Mouse (Mus musculus): Measurements from ENCODE around the gene Hmgn2. TPM values are rescaled to one million over a fixed set of nuclear protein-coding genes. Genes with fewer than 3 reads are reported as not detected.

Hmgn2 gene
- total and polyA plus RNA-seq, 3 experiments = 125 to 230 (median 186) TPM

DNA sequence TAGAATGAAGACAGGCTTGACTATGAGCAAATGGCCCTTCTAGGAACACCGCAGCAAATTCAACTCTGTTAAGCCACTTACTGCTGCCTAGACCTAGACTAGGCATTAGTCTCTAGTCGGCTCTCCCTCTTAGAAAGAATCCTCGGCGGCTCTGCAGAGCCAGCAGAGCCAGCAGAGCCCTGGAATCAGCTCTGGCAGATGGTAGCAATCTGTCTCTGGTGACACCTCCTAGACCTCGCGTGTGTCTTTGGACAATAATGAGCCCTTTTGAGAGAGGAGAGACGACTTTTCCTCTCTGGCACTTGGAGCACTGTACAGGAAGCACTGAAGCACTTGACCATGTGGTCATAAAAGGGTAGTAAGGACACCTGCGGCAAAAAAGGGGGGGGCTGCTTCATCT is 3.3 kb upstream of the Hmgn2 start:
- H3K9me3 ChIP-seq (replicated peaks; ENCODE audit: insufficient read depth, low read length) = no peaks in the 10 kb centered on the region
- no peaks in the 10 kb centered on the region for H3K27me3 ChIP-seq (ENCODE audit: control insufficient read depth in 1 of 2, insufficient read depth in 2 of 2, low read length in 2 of 2)
- H3K4me1 ChIP-seq (ENCODE audit: control insufficient read depth in 1 of 2, insufficient read depth in 2 of 2, low read length in 2 of 2) = peaks cover 0 to 1% of the 10 kb centered on the region in 2 experiments; a peak in 1 of 4 replicates
- TF ChIP-seq GATA1 (IDR thresholded peaks at IDR 0.05; ENCODE audit: low read depth, low read length) (no peak), BHLHE40 (IDR thresholded peaks at IDR 0.05; ENCODE audit: borderline replicate concordance, low read depth, low read length) (no peak), UBTF (IDR thresholded peaks at IDR 0.05; ENCODE audit: borderline replicate concordance, insufficient read depth, low read depth, low read length) (no peak), MAFK (IDR thresholded peaks at IDR 0.05; ENCODE audit: borderline replicate concordance, low read depth, low read length) (no peak), ELF1 (IDR thresholded peaks at IDR 0.05; ENCODE audit: low read depth, low read length) (no peak)
- DNase-seq (ENCODE audit: low read depth, low spot score) = no peak
- 0 out of 4 replicates have a peak, but pooled peaks cover 0 to under 1% of the 10 kb centered on the region in 2 experiments for H3K36me3 ChIP-seq (ENCODE audit: control insufficient read depth in 1 of 2, insufficient read depth in 2 of 2, low read length in 2 of 2)
- no peak overlapping the region for H3K9ac ChIP-seq (ENCODE audit: control insufficient read depth, low read depth, low read length, poor library complexity, severe bottlenecking)
- H3K27ac ChIP-seq (ENCODE audit: control insufficient read depth, low read depth, low read length) = no peak overlapping the region
- no peak overlapping the region for H3K4me3 ChIP-seq (ENCODE audit: control insufficient read depth in 1 of 2, insufficient read depth in 1 of 2, low read depth in 2 of 2, low read length in 2 of 2)
- peaks cover 6% of the 10 kb centered on the region for H3K79me2 ChIP-seq (ENCODE audit: control insufficient read depth, insufficient read depth, low read length, poor library complexity)

GRCm38 (mm10) chr4:133970876-133971275 is 2.4 kb upstream of the Hmgn2 start:
- H3K4me3 ChIP-seq (ENCODE audit: control insufficient read depth in 1 of 2, insufficient read depth in 1 of 2, low read depth in 2 of 2, low read length in 2 of 2) = no peak overlapping the region
- H3K9ac ChIP-seq (ENCODE audit: control insufficient read depth, low read depth, low read length, poor library complexity, severe bottlenecking) = no peak overlapping the region
- H3K27ac ChIP-seq (ENCODE audit: control insufficient read depth, low read depth, low read length) = no peak overlapping the region
- DNase-seq (ENCODE audit: low read depth, low spot score) = no peak
- peaks cover 11% of the 10 kb centered on the region for H3K79me2 ChIP-seq (ENCODE audit: control insufficient read depth, insufficient read depth, low read length, poor library complexity)
- H3K4me1 ChIP-seq (ENCODE audit: control insufficient read depth in 1 of 2, insufficient read depth in 2 of 2, low read length in 2 of 2) = peaks cover 0 to 8% of the 10 kb centered on the region in 2 experiments; a peak in 1 of 4 replicates
- H3K27me3 ChIP-seq (ENCODE audit: control insufficient read depth in 1 of 2, insufficient read depth in 2 of 2, low read length in 2 of 2) = no peaks in the 10 kb centered on the region
- TF ChIP-seq MEF2A (IDR thresholded peaks at IDR 0.05; ENCODE audit: extremely low read depth, insufficient replicate concordance, low read depth, low read length, poor library complexity, severe bottlenecking) (no peak), USF2 (IDR thresholded peaks at IDR 0.05; ENCODE audit: borderline replicate concordance in 1 of 2, insufficient read depth in 1 of 2, low read depth in 1 of 2, low read length in 2 of 2) (no peak), TCF12 (IDR thresholded peaks at IDR 0.05; ENCODE audit: low read depth, low read length) (no peak), MAFK (IDR thresholded peaks at IDR 0.05; ENCODE audit: borderline replicate concordance, low read depth, low read length) (no peak), ELF1 (IDR thresholded peaks at IDR 0.05; ENCODE audit: low read depth, low read length) (no peak), MAX (IDR thresholded peaks at IDR 0.05; ENCODE audit: low read length) (no peak), CTCF (IDR thresholded peaks at IDR 0.05 in 2 of 3, conservative IDR thresholded peaks at IDR 0.05 in 1 of 3; ENCODE audit: control insufficient read depth in 1 of 3, insufficient read depth in 1 of 3, low read depth in 2 of 3, low read length in 3 of 3, poor library complexity in 1 of 3, severe bottlenecking in 1 of 3) (no peak), SMC3 (IDR thresholded peaks at IDR 0.05; ENCODE audit: low read depth, low read length) (no peak)
- H3K9me3 ChIP-seq (replicated peaks; ENCODE audit: insufficient read depth, low read length) = no peaks in the 10 kb centered on the region
- H3K36me3 ChIP-seq (ENCODE audit: control insufficient read depth in 1 of 2, insufficient read depth in 2 of 2, low read length in 2 of 2) = peaks cover 3 to 9% of the 10 kb centered on the region in 2 experiments; a peak in 3 of 4 replicates

- Histone ChIP-seq H3K36me3 (ENCODE audit: control insufficient read depth in 1 of 2, insufficient read depth in 2 of 2, low read length in 2 of 2) (peaks cover 5 to 14% of the 10 kb centered on the region in 2 experiments; a peak in 3 of 4 replicates), H3K9ac (ENCODE audit: control insufficient read depth, low read depth, low read length, poor library complexity, severe bottlenecking) (no peak overlapping the region), H3K27ac (ENCODE audit: control insufficient read depth, low read depth, low read length) (no peak overlapping the region), H3K4me1 (ENCODE audit: control insufficient read depth in 1 of 2, insufficient read depth in 2 of 2, low read length in 2 of 2) (peaks cover 0 to 8% of the 10 kb centered on the region in 2 experiments; a peak in 1 of 4 replicates), H3K4me3 (ENCODE audit: control insufficient read depth in 1 of 2, insufficient read depth in 1 of 2, low read depth in 2 of 2, low read length in 2 of 2) (no peak overlapping the region), H3K9me3 (replicated peaks; ENCODE audit: insufficient read depth, low read length) (no peaks in the 10 kb centered on the region), H3K27me3 (ENCODE audit: control insufficient read depth in 1 of 2, insufficient read depth in 2 of 2, low read length in 2 of 2) (no peaks in the 10 kb centered on the region), H3K79me2 (ENCODE audit: control insufficient read depth, insufficient read depth, low read length, poor library complexity) (peaks cover 11% of the 10 kb centered on the region)
- TF ChIP-seq POLR2AphosphoS5 (IDR thresholded peaks at IDR 0.05; ENCODE audit: borderline replicate concordance, low read depth, low read length) (no peak), ELF1 (IDR thresholded peaks at IDR 0.05; ENCODE audit: low read depth, low read length) (no peak), MYB (IDR thresholded peaks at IDR 0.05; ENCODE audit: low read depth, low read length) (no peak), NELFE (IDR thresholded peaks at IDR 0.05; ENCODE audit: low read depth, low read length) (no peak), MAZ (IDR thresholded peaks at IDR 0.05; ENCODE audit: low read depth, low read length) (no peak)
- no peak for DNase-seq (ENCODE audit: low read depth, low spot score)
Measured at GRCm38 (mm10) chr4:133970196-133970595, 1.7 kb upstream of the Hmgn2 start.
